Mouse (Mus musculus): ENCODE measurements around the gene Slc44a1.

DNA sequence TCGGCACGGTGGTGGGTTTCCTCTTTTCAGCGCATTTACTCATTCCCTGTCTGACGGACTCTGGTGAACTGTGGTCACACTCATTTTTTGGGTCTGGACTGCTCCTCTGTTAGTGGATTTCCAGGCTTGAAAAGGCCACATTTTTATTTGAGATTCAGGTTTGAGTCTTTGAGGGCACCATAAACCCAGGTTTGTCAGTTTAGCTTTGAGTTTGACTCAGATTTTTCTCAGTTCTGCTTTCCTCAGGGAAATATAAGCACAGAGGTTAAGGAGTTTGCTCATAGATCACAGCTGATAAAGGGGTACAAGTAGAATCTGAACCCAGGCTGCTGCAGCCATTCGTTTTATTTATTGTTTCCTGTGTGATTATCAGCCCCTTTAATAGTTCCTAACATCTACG is 180.9 kb downstream of the Slc44a1 start:
- TF ChIP-seq CTCF (IDR thresholded peaks at IDR 0.05; ENCODE audit: extremely low read depth, insufficient read length, insufficient replicate concordance, low read depth, low read length) (no peak), POLR2A (IDR thresholded peaks at IDR 0.05; ENCODE audit: low read depth, low read length) (no peak)

Data from small intestine, adult 2 months (tissue).